Mouse (Mus musculus): ENCODE measurements around the gene Gm10570. TPM values are rescaled to one million over a fixed set of nuclear protein-coding genes. Genes with fewer than 3 reads are reported as not detected.
A peak's percentile ranks its signal among the peaks of the same experiment; 100 is the strongest.

Gene Gm10570
- total and polyA plus RNA-seq, 2 experiments from 2014 or later: 2.8 TPM; not detected in 1

- H3K27ac ChIP-seq (ENCODE audit: low read depth): no peak overlapping the region
- no peak overlapping the region for H3K4me3 ChIP-seq (ENCODE audit: low read depth, low read length)
- no peak overlapping the region for H3K4me2 ChIP-seq (ENCODE audit: low read depth, low read length)
- H3K36me3 ChIP-seq (replicated peaks; ENCODE audit: control insufficient read depth, insufficient read depth, low read length): peaks cover 44% of the 10 kb centered on the region
- ATAC-seq (ENCODE audit: insufficient read depth, low read depth) (peak; percentile 67; the same call in 1 of the 2 replicates), DNase-seq (ENCODE audit: low spot score) (peak; percentile 76)
- no peaks in the 10 kb centered on the region for H3K9me3 ChIP-seq (replicated peaks; ENCODE audit: control insufficient read depth, low read length)
- H3K4me1 ChIP-seq (ENCODE audit: control insufficient read depth, insufficient read depth): no peaks in the 10 kb centered on the region
- H3K27me3 ChIP-seq (ENCODE audit: control insufficient read depth, insufficient read depth, low read length): no peaks in the 10 kb centered on the region
- WGBS: 22% methylated on average over 4 of the region's 4 CpGs
- H3K9ac ChIP-seq (replicated peaks; ENCODE audit: low read depth, low read length): no peak overlapping the region
- no peak for TF ChIP-seq EP300 (IDR thresholded peaks at IDR 0.05; ENCODE audit: low read depth)
- peak; percentile 86 for TF ChIP-seq CTCF (IDR thresholded peaks at IDR 0.05; ENCODE audit: low read depth)
Observed at GRCm38 (mm10) chr4:130341691-130342090, 33.2 kb upstream of the Gm10570 start.

GRCm38 (mm10) chr4:130335867-130336266 is 27.4 kb upstream of the Gm10570 start:
- no peak overlapping the region for H3K9ac ChIP-seq (replicated peaks; ENCODE audit: low read depth, low read length)
- TF ChIP-seq EP300 (IDR thresholded peaks at IDR 0.05; ENCODE audit: low read depth) (no peak), CTCF (IDR thresholded peaks at IDR 0.05; ENCODE audit: low read depth) (no peak)
- peaks cover 65% of the 10 kb centered on the region for H3K36me3 ChIP-seq (replicated peaks; ENCODE audit: control insufficient read depth, insufficient read depth, low read length)
- no peaks in the 10 kb centered on the region for H3K27me3 ChIP-seq (ENCODE audit: control insufficient read depth, insufficient read depth, low read length)
- no peak for ATAC-seq (ENCODE audit: insufficient read depth, low read depth)
- no peaks in the 10 kb centered on the region for H3K4me1 ChIP-seq (ENCODE audit: control insufficient read depth, insufficient read depth)
- H3K4me2 ChIP-seq (ENCODE audit: low read depth, low read length): no peak overlapping the region
- no peak for DNase-seq (ENCODE audit: low spot score)
- WGBS: 82% methylated on average over 5 of the region's 5 CpGs
- H3K27ac ChIP-seq (ENCODE audit: low read depth): no peak overlapping the region
- H3K9me3 ChIP-seq (replicated peaks; ENCODE audit: control insufficient read depth, low read length): no peaks in the 10 kb centered on the region
- H3K4me3 ChIP-seq (ENCODE audit: low read depth, low read length): no peak overlapping the region

- Histone ChIP-seq H3K27me3 (ENCODE audit: control insufficient read depth, insufficient read depth, low read length) (no peaks in the 10 kb centered on the region), H3K36me3 (replicated peaks; ENCODE audit: control insufficient read depth, insufficient read depth, low read length) (peaks cover 37% of the 10 kb centered on the region), H3K4me2 (ENCODE audit: low read depth, low read length) (no peak overlapping the region), H3K4me3 (ENCODE audit: low read depth, low read length) (no peak overlapping the region), H3K9me3 (replicated peaks; ENCODE audit: control insufficient read depth, low read length) (no peaks in the 10 kb centered on the region), H3K9ac (replicated peaks; ENCODE audit: low read depth, low read length) (no peak overlapping the region), H3K27ac (ENCODE audit: low read depth) (no peak overlapping the region), H3K4me1 (ENCODE audit: control insufficient read depth, insufficient read depth) (peaks cover 8% of the 10 kb centered on the region; the same call in 1 of the 2 replicates)
- no peak for ATAC-seq (ENCODE audit: insufficient read depth, low read depth)
- TF ChIP-seq EP300 (IDR thresholded peaks at IDR 0.05; ENCODE audit: low read depth) (no peak), CTCF (IDR thresholded peaks at IDR 0.05; ENCODE audit: low read depth) (no peak)
- WGBS: 74% methylated on average over 9 of the region's 9 CpGs
- DNase-seq (ENCODE audit: low spot score): no peak
Observed at GRCm38 (mm10) chr4:130327366-130327765, 18.9 kb upstream of the Gm10570 start.

- Histone ChIP-seq H3K9ac (replicated peaks; ENCODE audit: low read depth, low read length) (no peak overlapping the region), H3K36me3 (replicated peaks; ENCODE audit: control insufficient read depth, insufficient read depth, low read length) (peaks cover 35% of the 10 kb centered on the region), H3K27ac (ENCODE audit: low read depth) (no peak overlapping the region), H3K4me2 (ENCODE audit: low read depth, low read length) (no peak overlapping the region), H3K9me3 (replicated peaks; ENCODE audit: control insufficient read depth, low read length) (no peaks in the 10 kb centered on the region), H3K4me3 (ENCODE audit: low read depth, low read length) (no peak overlapping the region), H3K27me3 (ENCODE audit: control insufficient read depth, insufficient read depth, low read length) (no peaks in the 10 kb centered on the region), H3K4me1 (ENCODE audit: control insufficient read depth, insufficient read depth) (peaks cover 8% of the 10 kb centered on the region; the same call in 1 of the 2 replicates)
- DNase-seq (ENCODE audit: low spot score) (no peak), ATAC-seq (ENCODE audit: insufficient read depth, low read depth) (no peak)
- TF ChIP-seq CTCF (IDR thresholded peaks at IDR 0.05; ENCODE audit: low read depth): no peak
- TF ChIP-seq EP300 (IDR thresholded peaks at IDR 0.05; ENCODE audit: low read depth): no peak
- WGBS: 90% methylated on average over 2 of the region's 2 CpGs
Observed at GRCm38 (mm10) chr4:130325446-130325845, 17.0 kb upstream of the Gm10570 start.

GRCm38 (mm10) chr4:130323607-130324006 is 15.1 kb upstream of the Gm10570 start:
- DNase-seq (ENCODE audit: low spot score): peak; percentile 83
- Histone ChIP-seq H3K4me2 (ENCODE audit: low read depth, low read length) (no peak overlapping the region), H3K27ac (ENCODE audit: low read depth) (peak overlapping the region; percentile 86), H3K9ac (replicated peaks; ENCODE audit: low read depth, low read length) (no peak overlapping the region), H3K27me3 (ENCODE audit: control insufficient read depth, insufficient read depth, low read length) (no peaks in the 10 kb centered on the region), H3K4me3 (ENCODE audit: low read depth, low read length) (no peak overlapping the region), H3K4me1 (ENCODE audit: control insufficient read depth, insufficient read depth) (peaks cover 8% of the 10 kb centered on the region; the same call in 1 of the 2 replicates), H3K9me3 (replicated peaks; ENCODE audit: control insufficient read depth, low read length) (no peaks in the 10 kb centered on the region), H3K36me3 (replicated peaks; ENCODE audit: control insufficient read depth, insufficient read depth, low read length) (peaks cover 30% of the 10 kb centered on the region)
- TF ChIP-seq EP300 (IDR thresholded peaks at IDR 0.05; ENCODE audit: low read depth) (0 out of 2 replicates have a peak, but pooled peaks have one; percentile 26), CTCF (IDR thresholded peaks at IDR 0.05; ENCODE audit: low read depth) (no peak)
- WGBS: 8% methylated on average over 5 of the region's 5 CpGs
- ATAC-seq (ENCODE audit: insufficient read depth, low read depth): peak; percentile 91

- H3K9me3 ChIP-seq (replicated peaks; ENCODE audit: control insufficient read depth, low read length): no peaks in the 10 kb centered on the region
- peaks cover 30% of the 10 kb centered on the region for H3K36me3 ChIP-seq (replicated peaks; ENCODE audit: control insufficient read depth, insufficient read depth, low read length)
- ATAC-seq (ENCODE audit: insufficient read depth, low read depth) (no peak), DNase-seq (ENCODE audit: low spot score) (no peak)
- H3K4me1 ChIP-seq (ENCODE audit: control insufficient read depth, insufficient read depth): peaks cover 8% of the 10 kb centered on the region; the same call in 1 of the 2 replicates
- no peaks in the 10 kb centered on the region for H3K27me3 ChIP-seq (ENCODE audit: control insufficient read depth, insufficient read depth, low read length)
- no peak overlapping the region for H3K4me2 ChIP-seq (ENCODE audit: low read depth, low read length)
- TF ChIP-seq EP300 (IDR thresholded peaks at IDR 0.05; ENCODE audit: low read depth) (no peak), CTCF (IDR thresholded peaks at IDR 0.05; ENCODE audit: low read depth) (no peak)
- no peak overlapping the region for H3K4me3 ChIP-seq (ENCODE audit: low read depth, low read length)
- 25% methylated on average over 1 of the region's 1 CpGs for WGBS
- H3K27ac ChIP-seq (ENCODE audit: low read depth): peak overlapping the region; percentile 86
- H3K9ac ChIP-seq (replicated peaks; ENCODE audit: low read depth, low read length): no peak overlapping the region
Observed at GRCm38 (mm10) chr4:130323165-130323564, 14.7 kb upstream of the Gm10570 start.

All from heart, postnatal 0 days (tissue).